Mouse (Mus musculus): ENCODE measurements at regions not wholly inside any gene's neighbourhood (a gene's known extent, or its start where the extent isn't known, plus 50 kb on each side); places are given as distances from the start of the nearest gene placed in this dataset.
A peak's percentile ranks its signal among the peaks of the same experiment; 100 is the strongest.

DNA sequence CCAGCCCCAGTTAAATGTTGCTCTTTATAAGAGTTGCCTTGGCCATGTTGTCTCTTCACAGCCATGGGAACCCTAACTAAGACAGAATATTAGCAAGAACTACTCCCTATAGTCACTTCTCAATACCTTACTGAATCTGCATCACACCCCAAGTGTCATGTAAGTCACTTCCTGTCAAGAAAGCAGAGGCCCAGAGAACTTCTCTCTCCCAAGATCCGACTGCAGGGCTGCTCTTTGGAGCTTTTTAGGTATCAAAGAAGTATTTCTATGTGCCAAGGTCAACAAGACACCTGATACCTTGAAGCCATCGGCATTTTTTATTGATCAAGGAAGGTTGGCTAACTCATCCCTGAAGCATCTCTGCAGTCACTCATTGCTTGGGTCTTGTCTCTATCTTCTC lies 72.0 kb upstream of the Rap1b start:
- TF ChIP-seq CTCF (IDR thresholded peaks at IDR 0.05) = no peak
- no peak overlapping the region for H3K4me3 ChIP-seq

GRCm38 (mm10) chr10:117918616-117919015 lies 72.8 kb upstream of the Rap1b start:
- no peak for TF ChIP-seq CTCF (IDR thresholded peaks at IDR 0.05)
- Histone ChIP-seq H3K27ac (no peak overlapping the region), H3K4me3 (no peak overlapping the region)
- DNase-seq = no peak
- intact Hi-C loops (cut with DNase I) = no loop called here

More for the DNA sequence above, 72.0 kb upstream of the Rap1b start:
- no peak overlapping the region for H3K27ac ChIP-seq
- DNase-seq = no peak
- intact Hi-C loops (cut with DNase I) = no loop called here

DNA sequence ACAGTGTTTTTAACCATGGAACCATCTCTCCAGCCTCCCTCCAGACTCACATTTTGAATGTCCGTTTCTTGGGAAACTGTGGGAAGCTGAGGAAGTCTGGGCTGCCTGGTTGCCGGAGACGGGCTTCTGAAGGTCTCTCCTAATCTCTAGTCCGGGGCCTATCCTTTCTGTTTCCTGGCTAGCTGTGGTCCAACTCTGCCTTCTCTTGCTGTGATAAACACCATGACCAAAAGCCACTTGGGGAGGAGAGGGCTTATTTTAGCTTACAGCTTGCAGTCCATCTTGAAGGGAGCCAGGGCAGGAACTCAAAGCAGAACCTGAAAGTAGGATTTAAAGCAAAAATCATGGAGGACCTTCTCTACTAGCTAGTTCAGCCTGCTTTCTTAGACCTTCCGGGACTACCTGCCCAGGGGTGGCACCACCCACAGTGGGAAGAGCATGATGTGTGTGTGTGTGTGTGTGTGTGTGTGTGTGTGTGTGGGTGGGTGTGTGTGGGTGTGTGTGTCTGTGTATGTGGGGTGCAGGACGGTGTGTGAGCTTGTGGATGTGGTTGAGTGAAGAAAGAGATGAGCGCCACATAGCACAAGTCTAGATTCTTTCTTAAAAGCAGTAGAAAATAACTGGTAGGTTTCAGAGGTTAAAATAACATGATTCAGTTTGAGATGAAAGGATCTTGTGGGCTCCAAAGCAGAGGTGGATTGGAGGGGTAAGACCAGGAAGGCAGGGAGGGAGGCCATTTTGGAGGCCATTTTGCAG lies 73.5 kb upstream of the Rap1b start:
- TF ChIP-seq CTCF (IDR thresholded peaks at IDR 0.05) = no peak
- intact Hi-C loops (cut with DNase I) = no loop called here
- DNase-seq = no peak
- H3K4me3 ChIP-seq = no peak overlapping the region
- H3K27ac ChIP-seq = no peak overlapping the region

- DNase-seq = no peak
- no peak overlapping the region for H3K27ac ChIP-seq
- H3K4me3 ChIP-seq = no peak overlapping the region
- intact Hi-C loops (cut with DNase I) = no loop called here
- TF ChIP-seq CTCF (IDR thresholded peaks at IDR 0.05) = no peak
Observed at GRCm38 (mm10) chr10:117925186-117925585, 79.4 kb upstream of the Rap1b start.

- TF ChIP-seq CTCF (IDR thresholded peaks at IDR 0.05) = no peak
- Histone ChIP-seq H3K27ac (no peak overlapping the region), H3K4me3 (no peak overlapping the region)
- intact Hi-C loops (cut with DNase I) = no loop called here
- DNase-seq = no peak
Observed at GRCm38 (mm10) chr10:117925611-117926555, 80.0 kb upstream of the Rap1b start.

DNA sequence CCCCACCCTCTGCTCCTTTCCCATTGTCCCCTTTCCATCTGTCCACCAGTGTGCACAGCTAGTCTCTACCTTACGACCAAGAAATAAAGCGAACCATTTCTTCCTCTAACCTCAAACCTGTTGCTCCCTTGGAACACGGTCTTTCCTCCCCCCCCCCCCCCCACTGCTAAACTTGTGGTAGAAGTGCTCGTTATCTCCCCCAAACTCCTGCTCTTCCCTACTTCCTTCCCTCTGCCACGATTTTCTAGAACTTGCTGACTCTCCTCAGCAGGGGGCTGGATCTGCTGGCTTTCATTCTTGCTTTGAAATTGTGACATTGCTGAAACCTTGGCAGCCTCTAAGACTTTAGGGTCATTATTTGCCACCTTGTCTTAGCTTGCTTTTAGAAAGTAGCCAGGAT lies 83.2 kb upstream of the Rap1b start:
- intact Hi-C loops (cut with DNase I) = no loop called here
- Histone ChIP-seq H3K27ac (no peak overlapping the region), H3K4me3 (no peak overlapping the region)
- no peak for DNase-seq
- no peak for TF ChIP-seq CTCF (IDR thresholded peaks at IDR 0.05)

- intact Hi-C loops (cut with DNase I) = no loop called here
- DNase-seq = no peak
- no peak for TF ChIP-seq CTCF (IDR thresholded peaks at IDR 0.05)
- no peak overlapping the region for H3K4me3 ChIP-seq
- H3K27ac ChIP-seq = no peak overlapping the region
Observed at GRCm38 (mm10) chr10:117934797-117935196, 89.0 kb upstream of the Rap1b start.

DNA sequence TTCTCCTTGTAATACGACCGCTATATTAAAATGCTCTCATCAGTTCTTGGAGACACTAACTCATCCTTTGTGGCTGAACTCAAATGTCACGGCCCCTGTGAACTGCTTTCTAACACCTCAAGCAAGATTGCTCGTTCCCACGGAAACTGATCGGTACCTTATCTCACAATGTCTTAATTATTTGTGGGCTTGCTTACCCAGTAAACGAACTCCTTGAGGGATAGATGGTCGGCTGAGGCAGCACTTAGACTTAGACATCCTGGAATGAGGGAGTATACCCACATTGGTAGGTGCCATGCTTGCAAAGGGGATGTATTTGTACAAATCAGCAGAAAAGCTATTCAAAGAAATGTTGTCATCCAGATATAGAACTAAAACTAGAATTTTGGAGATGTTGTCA lies 92.9 kb upstream of the Rap1b start:
- TF ChIP-seq CTCF (IDR thresholded peaks at IDR 0.05) = no peak
- intact Hi-C loops (cut with DNase I) = no loop called here
- 0 out of 2 replicates have a peak overlapping the region, but pooled peaks have one; percentile 25 for H3K27ac ChIP-seq
- no peak for DNase-seq
- no peak overlapping the region for H3K4me3 ChIP-seq

- DNase-seq = peak; percentile 26
- TF ChIP-seq CTCF (IDR thresholded peaks at IDR 0.05) = no peak
- Histone ChIP-seq H3K4me3 (peak overlapping the region; percentile 51), H3K27ac (peak overlapping the region; percentile 78)
- intact Hi-C loops (cut with DNase I) = loop anchor here (5.0 kb wide), 1 partner anchor 107 kb away; no protein-coding TSS in a partner anchor
Observed at GRCm38 (mm10) chr10:117940441-117941265, 94.8 kb upstream of the Rap1b start.

DNA sequence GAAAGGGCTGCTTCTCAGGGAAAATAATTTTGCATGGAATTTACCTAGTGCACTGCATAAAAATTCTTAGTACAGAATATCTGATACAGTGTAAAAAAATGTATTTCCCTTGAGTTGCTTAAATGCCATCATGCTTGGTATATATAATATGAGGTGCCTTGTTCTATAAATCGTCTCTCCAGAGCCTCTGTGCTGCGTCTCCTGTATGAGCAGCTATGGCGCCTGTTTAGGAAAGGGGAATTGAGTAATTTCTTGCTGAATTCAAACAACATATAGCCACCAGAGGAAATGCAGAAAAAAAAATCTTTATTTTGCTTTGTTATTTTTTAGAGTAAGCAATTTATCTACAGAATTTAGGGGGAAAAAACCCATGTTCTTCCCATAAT lies 95.4 kb upstream of the Rap1b start:
- TF ChIP-seq CTCF (IDR thresholded peaks at IDR 0.05) = no peak
- peak overlapping the region; percentile 51 for H3K4me3 ChIP-seq
- DNase-seq = no peak
- intact Hi-C loops (cut with DNase I) = loop anchor here (5.0 kb wide), 1 partner anchor 106 kb away; no protein-coding TSS in a partner anchor
- H3K27ac ChIP-seq = peak overlapping the region; percentile 78

- no peak for TF ChIP-seq CTCF (IDR thresholded peaks at IDR 0.05)
- intact Hi-C loops (cut with DNase I) = loop anchor here (5.0 kb wide), 1 partner anchor 103 kb away; no protein-coding TSS in a partner anchor
- no peak for DNase-seq
- no peak overlapping the region for H3K4me3 ChIP-seq
- H3K27ac ChIP-seq = no peak overlapping the region
Observed at GRCm38 (mm10) chr10:117943702-117944307, 98.0 kb upstream of the Rap1b start.

GRCm38 (mm10) chr10:117947191-117947590 lies 101.4 kb upstream of the Rap1b start:
- intact Hi-C loops (cut with DNase I) = no loop called here
- Histone ChIP-seq H3K27ac (no peak overlapping the region), H3K4me3 (peak overlapping the region; percentile 15)
- DNase-seq = no peak
- TF ChIP-seq CTCF (IDR thresholded peaks at IDR 0.05) = no peak
